9 mouse cellular contexts compared by ENCODE assay signal in the genomic region with DNA sequence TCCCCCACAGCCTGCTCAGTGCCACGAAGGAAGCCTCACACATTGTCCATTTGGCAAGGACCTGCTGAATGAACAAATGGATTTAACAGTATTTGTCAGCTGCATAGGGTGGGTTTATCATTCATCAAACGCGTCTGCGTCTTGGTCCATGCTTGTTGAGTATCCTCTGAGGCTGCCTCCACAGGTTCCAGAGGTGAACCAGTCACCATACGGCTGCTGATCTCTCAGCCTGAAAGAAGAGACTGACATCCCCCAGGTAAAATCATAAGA. TPM values are rescaled to one million over a fixed set of nuclear protein-coding genes. Genes with fewer than 3 reads are reported as not detected.
DNase-seq lines count a peak whose midpoint lies in the region; ATAC-seq and TF ChIP-seq lines count a peak whose summit lies in the region.
"Had no signal": no experiment of that assay in that cellular context is flagged by ENCODE, and none has a peak within 500 bp of the region (broad histone marks: within the 10 kb centered on the region; RNA-seq: fewer than 3 reads in every experiment).

No protein-coding gene starts in this region.

- no peak overlapping the region for H3K9ac ChIP-seq in lung, postnatal 0 days (replicated peaks; ENCODE audit: low read depth)
- peak overlapping the region; percentile 59 for H3K9ac ChIP-seq in liver, embryonic 13.5 days
- H3K9ac ChIP-seq in stomach, postnatal 0 days (ENCODE audit: low read length): no peak overlapping the region

- no peaks in the 10 kb centered on the region; the same call in 1 of the 2 replicates for H3K27me3 ChIP-seq in lung, postnatal 0 days (replicated peaks; ENCODE audit: insufficient read depth, low read length)
- H3K27me3 ChIP-seq in liver, embryonic 13.5 days: peaks cover 49% of the 10 kb centered on the region
- no peaks in the 10 kb centered on the region for H3K27me3 ChIP-seq in stomach, postnatal 0 days (ENCODE audit: control insufficient read depth, insufficient read depth, low read length)

- H3K36me3 ChIP-seq in lung, postnatal 0 days (ENCODE audit: insufficient read depth, low read length): no peaks in the 10 kb centered on the region
- no peaks in the 10 kb centered on the region for H3K36me3 ChIP-seq in liver, embryonic 13.5 days
- H3K36me3 ChIP-seq in stomach, postnatal 0 days (ENCODE audit: control insufficient read depth, insufficient read depth, low read length): no peaks in the 10 kb centered on the region

- no peak for TF ChIP-seq POLR2A in lung, adult 2 months (IDR thresholded peaks at IDR 0.05; ENCODE audit: borderline replicate concordance, extremely low read depth, low read depth, low read length)

- TF ChIP-seq CTCF in lung, postnatal 0 days (IDR thresholded peaks at IDR 0.05): no peak
- TF ChIP-seq CTCF in lung, adult 2 months (IDR thresholded peaks at IDR 0.05; ENCODE audit: insufficient read depth, low read length): no peak
- TF ChIP-seq CTCF in stomach, postnatal 0 days (IDR thresholded peaks at IDR 0.05; ENCODE audit: low read depth): no peak

- H3K27ac ChIP-seq in lung, postnatal 0 days (ENCODE audit: low read length): no peak overlapping the region
- no peak overlapping the region for H3K27ac ChIP-seq in liver, embryonic 13.5 days
- H3K27ac ChIP-seq in stomach, postnatal 0 days (replicated peaks): no peak overlapping the region
- H3K27ac ChIP-seq: macrophage had no signal

- WGBS in lung, postnatal 0 days: 27% methylated on average over 5 of the region's 5 CpGs
- WGBS in lung, adult 2 months: 32% methylated on average over 5 of the region's 5 CpGs
- 16% methylated on average over 5 of the region's 5 CpGs for WGBS in liver, embryonic 13.5 days (ENCODE audit: insufficient replicate concordance)
- 8% methylated on average over 5 of the region's 5 CpGs for WGBS in stomach, postnatal 0 days

- TF ChIP-seq EP300 in lung, postnatal 0 days (IDR thresholded peaks at IDR 0.05): no peak
- no peak for TF ChIP-seq EP300 in stomach, postnatal 0 days (optimal IDR thresholded peaks at IDR 0.05)

- ATAC-seq in lung, postnatal 0 days: no peak
- ATAC-seq in liver, embryonic 13.5 days (ENCODE audit: low read depth): no peak
- ATAC-seq in stomach, postnatal 0 days (ENCODE audit: low FRiP score, low TSS enrichment): no peak
- no peak for ATAC-seq in frontal cortex, adult (ENCODE audit: low TSS enrichment)

- no peaks in the 10 kb centered on the region for H3K9me3 ChIP-seq in lung, postnatal 0 days (ENCODE audit: low read length)
- H3K9me3 ChIP-seq in liver, embryonic 13.5 days (replicated peaks): no peaks in the 10 kb centered on the region
- H3K9me3 ChIP-seq in stomach, postnatal 0 days (ENCODE audit: control insufficient read depth, low read length): no peaks in the 10 kb centered on the region

- H3K4me1 ChIP-seq in lung, postnatal 0 days (ENCODE audit: insufficient read depth, low read depth, low read length): peaks cover 15% of the 10 kb centered on the region
- peaks cover 9% of the 10 kb centered on the region for H3K4me1 ChIP-seq in lung, adult 2 months (ENCODE audit: control insufficient read depth, insufficient read depth, low read length)
- peaks cover 75% of the 10 kb centered on the region for H3K4me1 ChIP-seq in liver, embryonic 13.5 days (replicated peaks)
- peaks cover 11% of the 10 kb centered on the region; the same call in 1 of the 2 replicates for H3K4me1 ChIP-seq in stomach, postnatal 0 days (replicated peaks; ENCODE audit: control insufficient read depth, insufficient read depth)

- peak; percentile 39 to 52 for DNase-seq in cerebellum, postnatal 10 days
- DNase-seq in cerebellum, adult 9-10 months: no peak
- DNase-seq in lung, postnatal 0 days (ENCODE audit: low spot score): no peak
- no peak for DNase-seq in lung, adult 2 months
- DNase-seq in liver, embryonic 13.5 days: no peak
- DNase-seq in stomach, postnatal 0 days (ENCODE audit: low spot score): no peak
- no peak for DNase-seq in gastrocnemius, adult 18-20 months (ENCODE audit: low spot score)

- no peak overlapping the region for H3K4me3 ChIP-seq in lung, postnatal 0 days (ENCODE audit: low read depth, low read length)
- H3K4me3 ChIP-seq in lung, adult 2 months (replicated peaks; ENCODE audit: extremely low read depth, low read depth, low read length): no peak overlapping the region
- H3K4me3 ChIP-seq in liver, embryonic 13.5 days (replicated peaks): peak overlapping the region; percentile 58
- 0 out of 2 replicates have a peak overlapping the region, but pooled peaks have one; percentile 13 for H3K4me3 ChIP-seq in stomach, postnatal 0 days (ENCODE audit: low read depth, low read length)

- H3K4me2 ChIP-seq in lung, postnatal 0 days (replicated peaks; ENCODE audit: low read depth, low read length): peak overlapping the region; percentile 69
- peak overlapping the region; percentile 81 for H3K4me2 ChIP-seq in liver, embryonic 13.5 days
- peak overlapping the region; percentile 68 for H3K4me2 ChIP-seq in stomach, postnatal 0 days (replicated peaks; ENCODE audit: low read depth)

RNA-seq across cellular contexts. Expression of a gene that starts 27.7 kb away (rescaled TPM):
- 111 and 116 TPM in 2 replicates for polyA plus RNA-seq in lung, postnatal 0 days (2015; fragmentation: Nextera tagmentation; extraction: Ambion mirVana)
- 58.4 and 66.1 TPM in 2 replicates for polyA plus RNA-seq in lung, adult 2 months (2012; rRNA removed)
- 18.6 and 20.5 TPM in 2 replicates for polyA plus RNA-seq in liver, embryonic 13.5 days (2015; fragmentation: Nextera tagmentation; extraction: Ambion mirVana)
- polyA plus RNA-seq in stomach, postnatal 0 days (2015; fragmentation: Nextera tagmentation; extraction: Ambion mirVana): 31.0 and 36.2 TPM in 2 replicates
- 1 to 10 TPM; 3.0 to 3.8 TPM for total RNA-seq in gastrocnemius, adult 18-20 months (2021)

Comparison
In these comparisons a context has a peak if more than half of its experiments do, and no peak if none do; other contexts are left out.
1. DNase-seq: peak in cerebellum, postnatal 10 days (2 of 2); none in cerebellum, adult 9-10 months (single experiment), lung, postnatal 0 days (single experiment), lung, adult 2 months (single experiment), liver, embryonic 13.5 days (single experiment), stomach, postnatal 0 days (single experiment) and gastrocnemius, adult 18-20 months (single experiment).
2. H3K4me3 ChIP-seq: peak in liver, embryonic 13.5 days (single experiment) and stomach, postnatal 0 days (single experiment); none in lung, postnatal 0 days (single experiment) and lung, adult 2 months (single experiment).
3. Peak in every context shown above with its lines, with median percentiles within 50 percentile points of each other: H3K4me2 ChIP-seq.